Mouse (Mus musculus) heart, adult 8-10 months (tissue): Measurements from ENCODE around the gene Snph. TPM values are rescaled to one million over a fixed set of nuclear protein-coding genes. Genes with fewer than 3 reads are reported as not detected.
A peak's percentile ranks its signal among the peaks of the same experiment; 100 is the strongest.

Source experiments
- DNase-seq: peaks from one replicate; pipeline ENCODE4 v3.0.0; 2022; ENCODE audit warnings: low spot score
- total RNA-seq, 4 experiments: library from RNA; stranded (reverse); gene quantifications; 2 replicates each; pipeline ENCODE4 v1.2.4; 2022

The Snph gene
- total RNA-seq, 4 experiments from 2014 or later, result 4.1 to 6.1 (median 4.5) TPM

GRCm38 (mm10) chr2:151602106-151602505, 30.3 kb downstream of the Snph start:
- DNase-seq, result no peak

- DNase-seq, result no peak
Observed at GRCm38 (mm10) chr2:151598068-151598467, 34.3 kb downstream of the Snph start.

- no peak for DNase-seq
Observed at GRCm38 (mm10) chr2:151587306-151587705, 45.1 kb downstream of the Snph start.

- no peak for DNase-seq
Observed at GRCm38 (mm10) chr2:151586807-151587206, 45.6 kb downstream of the Snph start.

- DNase-seq, result no peak
Observed at GRCm38 (mm10) chr2:151585934-151586333, 46.5 kb downstream of the Snph start.

- DNase-seq, result no peak
Observed at GRCm38 (mm10) chr2:151580945-151581344, 51.4 kb downstream of the Snph start.

- no peak for DNase-seq
Observed at GRCm38 (mm10) chr2:151579183-151579582, 53.2 kb downstream of the Snph start.

GRCm38 (mm10) chr2:151575699-151576389, 56.5 kb downstream of the Snph start:
- DNase-seq, result peak; percentile 91

GRCm38 (mm10) chr2:151575119-151575698, 57.2 kb downstream of the Snph start:
- peak; percentile 45 for DNase-seq

- DNase-seq, result no peak
Observed at GRCm38 (mm10) chr2:151574607-151575006, 57.8 kb downstream of the Snph start.

GRCm38 (mm10) chr2:151573667-151574066, 58.7 kb downstream of the Snph start:
- DNase-seq, result no peak

- DNase-seq, result no peak
Observed at GRCm38 (mm10) chr2:151571873-151572700, 60.3 kb downstream of the Snph start, which contains the start of gene Sdcbp2. Sdcbp2 (plus strand) TSS chr2:151572622.

GRCm38 (mm10) chr2:151569452-151569851, 62.9 kb downstream of the Snph start:
- no peak for DNase-seq

- no peak for DNase-seq
Observed at GRCm38 (mm10) chr2:151566856-151567255, 65.5 kb downstream of the Snph start.

GRCm38 (mm10) chr2:151564986-151565385, 67.4 kb downstream of the Snph start:
- DNase-seq, result no peak

- no peak for DNase-seq
Observed at GRCm38 (mm10) chr2:151564006-151564405, 68.4 kb downstream of the Snph start.

GRCm38 (mm10) chr2:151562930-151563921, 69.2 kb downstream of the Snph start:
- no peak for DNase-seq

GRCm38 (mm10) chr2:151549615-151550121, 82.7 kb downstream of the Snph start:
- DNase-seq, result no peak

GRCm38 (mm10) chr2:151546571-151546970, 85.8 kb downstream of the Snph start:
- DNase-seq, result no peak

GRCm38 (mm10) chr2:151544673-151545072, 87.7 kb downstream of the Snph start:
- DNase-seq, result no peak
